Mouse (Mus musculus) bone marrow, adult 2 months (tissue): ENCODE data around the gene Pmfbp1. TPM values are rescaled to one million over a fixed set of nuclear protein-coding genes. Genes with fewer than 3 reads are reported as not detected.
A peak's percentile ranks its signal among the peaks of the same experiment; 100 is the strongest.

Source experiments
- H3K27ac ChIP-seq: fragments of 200-500 bp; 2 replicates; pipeline ENCODE4 v1.5.1; 2012; ENCODE audit warnings: low read depth, mild to moderate bottlenecking, control low read depth, inconsistent platforms, low read length; ENCODE audit not compliant: control insufficient read depth, poor library complexity, insufficient read depth
- H3K4me1 ChIP-seq: fragments of 200-500 bp; 2 replicates; pipeline ENCODE4 v1.6.1; 2011; ENCODE audit warnings: low read length; ENCODE audit not compliant: control insufficient read depth, insufficient read depth
- H3K4me3 ChIP-seq: fragments of 200-500 bp; replicated peaks from 2 replicates; pipeline ENCODE3; 2011; ENCODE audit warnings: mild to moderate bottlenecking, low read depth, low read length, control low read depth; ENCODE audit not compliant: control insufficient read depth
- CTCF ChIP-seq: fragments of 200-500 bp; IDR thresholded peaks from 2 replicates; pipeline ENCODE4 v1.5.1; 2011; ENCODE audit warnings: low read length, control low read depth; ENCODE audit not compliant: control insufficient read depth, insufficient read depth
- POLR2A ChIP-seq: fragments of 200-500 bp; IDR thresholded peaks from 2 replicates; pipeline ENCODE4 v1.6.1; 2011; ENCODE audit warnings: low read depth, mild to moderate bottlenecking, control low read depth, low read length, borderline replicate concordance; ENCODE audit not compliant: control insufficient read depth
- WGBS: fragments of 180-500 bp; shearing (Covaris S2); methylation state at CpG from one replicate; pipeline ENCODE4 v1.1.7; 2018; 5-methylcytosine and 5-hydroxymethylcytosine counted together
- polyA plus RNA-seq: library from polyadenylated mRNA; stranded (reverse); fragments of >200 nt; gene quantifications from 2 replicates; pipeline ENCODE4 v1.2.4, GENCODE M21; 2011; ENCODE audit warnings: low replicate concordance; ENCODE audit not compliant: missing spikeins, insufficient read depth, insufficient read length

Pmfbp1 gene
- polyA plus RNA-seq, 1 experiment: not detected

DNA sequence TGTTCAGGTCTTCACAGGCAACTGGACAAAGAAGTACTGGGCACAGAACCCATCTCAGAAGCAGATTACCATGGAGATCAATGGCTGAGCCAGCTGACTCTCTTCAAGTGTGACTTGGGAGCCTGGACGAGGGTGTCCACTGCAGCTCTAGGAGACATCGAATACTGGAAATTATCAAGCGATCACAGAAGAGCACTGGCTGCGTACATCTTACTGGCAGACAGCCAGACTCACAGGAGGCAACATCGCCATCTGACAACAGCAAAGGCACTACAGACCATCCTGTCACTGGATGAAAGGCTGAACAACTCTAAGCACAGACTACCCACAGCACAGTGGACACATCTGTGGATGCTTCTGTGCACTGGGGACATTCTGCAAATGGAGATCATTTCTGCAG, 98.3 kb downstream of the Pmfbp1 start:
- Histone ChIP-seq H3K27ac (peak overlapping the region; percentile 66), H3K4me1 (peaks cover 2% of the 10 kb centered on the region; the same call in 1 of the 2 replicates), H3K4me3 (no peak overlapping the region)
- TF ChIP-seq POLR2A (no peak), CTCF (no peak)
- 65% methylated on average over 5 of the region's 5 CpGs for WGBS

Other genes starting within 250 kb of the Pmfbp1 start
- gene Dhx38, start 71.8 kb downstream of the Pmfbp1 start, polyA plus RNA-seq: 13.6 and 27.3 TPM in 2 replicates
- gene Txnl4b, start 71.9 kb downstream of the Pmfbp1 start, polyA plus RNA-seq: 7.0 and 16.2 TPM in 2 replicates
- gene Hp, start 85.1 kb downstream of the Pmfbp1 start, polyA plus RNA-seq: 219 and 732 TPM in 2 replicates
- gene Dhodh, start 114.6 kb downstream of the Pmfbp1 start, polyA plus RNA-seq: 5.0 and 12.8 TPM in 2 replicates
- gene Pkd1l3, start 120.5 kb downstream of the Pmfbp1 start, polyA plus RNA-seq: 3.9 and 8.3 TPM in 2 replicates
- 45.9 and 55.7 TPM in 2 replicates for gene Ist1, start 199.2 kb downstream of the Pmfbp1 start, polyA plus RNA-seq
- 10.8 and 18.6 TPM in 2 replicates for gene Zfp821, start 211.5 kb downstream of the Pmfbp1 start, polyA plus RNA-seq
- 5.3 and 5.8 TPM in 2 replicates for gene Atxn1l, start 243.7 kb downstream of the Pmfbp1 start, polyA plus RNA-seq